Mouse (Mus musculus) telencephalon, adult 2 months (tissue): Measurements from ENCODE around the gene Ext2.

Experiments used
- DNase-seq: peaks from one replicate; pipeline ENCODE4 v3.0.0-alpha.2; 2011; ENCODE audit warnings: low read depth, low spot score

Gene Ext2

DNA sequence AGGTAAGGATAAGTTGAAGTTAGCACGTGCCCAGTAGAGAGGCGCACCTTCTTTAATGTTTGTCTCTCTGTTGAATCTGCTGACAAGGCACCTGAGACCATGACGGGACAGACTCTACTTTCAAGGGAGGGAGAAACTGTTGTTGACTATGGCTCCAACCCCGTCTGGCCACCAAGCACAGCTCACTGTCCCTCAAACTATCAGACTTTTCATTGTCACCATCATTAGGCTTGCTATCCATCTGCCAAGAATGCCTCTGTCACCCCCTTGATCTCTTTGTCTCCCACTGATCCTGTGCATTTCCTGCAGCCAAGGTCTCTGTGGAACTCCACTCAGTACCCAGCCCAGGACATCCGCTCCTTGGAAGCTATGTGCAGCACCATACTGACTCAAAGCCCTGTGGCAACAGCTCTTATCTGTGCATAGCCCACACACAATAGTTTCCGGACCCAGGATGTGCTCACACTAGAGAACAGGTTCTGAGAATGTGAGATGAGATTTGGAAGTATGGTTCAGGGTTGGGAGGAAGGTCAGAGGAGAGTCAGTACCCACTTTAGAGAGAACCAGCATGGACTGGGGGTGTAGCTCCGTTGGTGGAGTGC lies 139.7 kb downstream of the Ext2 start:
- DNase-seq: no peak

- DNase-seq: no peak
These were observed 141.0 kb downstream of the Ext2 start for GRCm38 (mm10) chr2:93681321-93681720.

GRCm38 (mm10) chr2:93677231-93677630 lies 145.1 kb downstream of the Ext2 start:
- DNase-seq: no peak

DNA sequence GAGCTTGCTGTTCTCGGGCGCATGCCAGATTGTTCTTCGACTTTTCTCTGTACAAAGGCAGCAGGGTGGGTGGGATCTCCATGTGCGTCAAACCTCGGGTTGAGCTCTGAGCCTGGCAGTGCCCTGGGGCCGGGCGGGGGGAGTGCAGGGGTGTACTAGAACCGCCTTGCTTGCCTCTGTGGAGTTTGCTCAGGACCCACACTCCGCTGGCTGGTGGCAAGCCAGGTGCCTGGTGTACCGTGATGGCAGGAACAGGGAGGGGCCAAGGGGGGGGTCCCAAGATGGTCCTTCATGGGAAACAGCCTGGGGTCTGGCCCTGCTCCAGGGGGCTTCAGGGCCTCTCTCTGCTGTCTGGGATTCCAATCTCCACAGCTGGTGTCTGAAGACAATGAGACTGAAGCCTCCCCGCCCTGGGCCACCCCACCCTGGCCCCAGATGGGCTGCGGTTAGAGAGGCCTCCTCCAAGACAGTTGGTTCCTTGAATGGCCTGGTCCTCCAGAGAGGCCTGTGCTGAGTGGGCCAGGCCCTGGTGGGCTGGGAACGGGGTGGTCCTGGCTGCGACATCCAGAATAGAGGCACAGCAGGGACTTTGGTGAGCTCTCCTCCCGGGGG lies 150.7 kb downstream of the Ext2 start:
- no peak for DNase-seq

GRCm38 (mm10) chr2:93666146-93666858 lies 156.1 kb downstream of the Ext2 start:
- no peak for DNase-seq

GRCm38 (mm10) chr2:93665472-93665871 lies 156.9 kb downstream of the Ext2 start:
- DNase-seq: no peak

DNA sequence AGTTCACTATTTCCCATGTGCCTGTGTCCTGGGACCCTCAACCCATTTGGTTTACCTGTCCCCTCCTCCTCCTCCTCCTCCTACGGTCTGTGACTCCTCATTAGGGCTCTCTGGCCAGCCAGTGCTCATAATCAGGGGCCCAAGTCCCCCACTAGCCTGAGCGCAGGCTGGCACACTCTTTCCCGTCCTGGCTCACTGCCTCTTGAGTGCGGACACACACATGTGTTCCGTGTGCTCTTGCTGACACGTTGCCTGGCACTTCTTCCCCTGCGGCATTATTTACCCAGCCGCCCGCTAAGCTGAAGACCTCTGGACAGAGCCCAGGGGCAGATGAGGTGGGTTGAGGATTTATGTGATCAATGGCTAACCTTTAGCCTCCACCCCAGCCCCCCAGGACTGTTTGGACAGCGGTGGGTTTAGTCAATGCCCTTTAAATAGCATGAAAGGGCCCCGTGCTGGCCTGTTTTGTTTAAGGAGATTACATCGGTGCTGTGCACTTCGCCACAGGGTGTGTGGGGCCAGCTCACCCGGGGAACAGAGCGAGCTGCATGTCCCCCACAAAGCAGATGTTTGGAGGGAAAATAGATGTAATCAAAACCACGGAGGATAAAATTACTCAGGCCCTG lies 160.0 kb downstream of the Ext2 start:
- no peak for DNase-seq

DNA sequence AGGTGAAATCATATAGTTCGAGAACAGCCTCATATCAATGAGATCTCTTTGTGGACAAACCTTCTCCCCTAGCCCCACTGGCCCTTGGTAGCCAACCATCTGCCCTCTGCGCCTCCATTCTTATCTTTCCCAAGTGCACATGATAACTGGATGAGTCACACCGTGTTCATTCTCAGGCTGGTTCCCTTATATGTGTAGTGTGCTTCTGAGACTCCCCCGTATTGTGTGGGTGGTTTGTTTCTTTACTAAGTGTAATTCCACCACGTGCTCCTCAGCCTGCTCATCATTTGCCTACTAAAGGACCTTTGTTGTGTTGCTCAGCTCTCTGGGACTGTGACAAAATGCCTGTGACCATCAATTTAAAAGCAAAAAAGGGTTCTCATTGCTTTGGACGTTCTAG lies 161.3 kb downstream of the Ext2 start:
- no peak for DNase-seq

DNA sequence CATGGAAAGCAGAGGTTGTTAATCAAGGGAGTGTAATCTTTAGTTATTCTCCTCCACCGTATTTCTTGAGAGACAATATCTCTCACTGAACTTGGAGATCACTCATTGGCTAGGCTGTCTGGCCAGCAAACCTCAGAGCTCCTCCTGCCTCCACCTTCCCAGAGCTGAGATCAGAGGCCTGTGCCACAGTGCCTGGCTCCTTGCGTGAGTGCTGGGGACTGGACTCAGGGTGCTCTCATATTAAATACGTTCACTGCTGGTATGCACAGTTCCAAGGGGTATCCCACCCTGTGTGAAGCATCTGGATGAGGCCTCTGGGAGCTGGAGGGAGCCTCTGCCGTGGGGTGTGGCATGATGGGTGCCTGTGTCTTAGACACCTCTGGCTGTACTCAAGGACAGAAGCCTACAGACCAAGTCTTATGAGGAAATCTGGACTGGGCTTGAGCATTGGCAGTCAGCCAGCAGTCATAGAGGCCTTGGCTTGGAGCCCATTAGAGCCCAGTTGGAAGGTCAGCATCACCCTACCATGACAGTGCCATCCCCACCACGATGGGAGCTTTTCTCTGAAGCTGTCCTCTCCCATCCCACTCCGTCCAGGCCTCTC lies 162.6 kb downstream of the Ext2 start:
- DNase-seq: no peak

DNA sequence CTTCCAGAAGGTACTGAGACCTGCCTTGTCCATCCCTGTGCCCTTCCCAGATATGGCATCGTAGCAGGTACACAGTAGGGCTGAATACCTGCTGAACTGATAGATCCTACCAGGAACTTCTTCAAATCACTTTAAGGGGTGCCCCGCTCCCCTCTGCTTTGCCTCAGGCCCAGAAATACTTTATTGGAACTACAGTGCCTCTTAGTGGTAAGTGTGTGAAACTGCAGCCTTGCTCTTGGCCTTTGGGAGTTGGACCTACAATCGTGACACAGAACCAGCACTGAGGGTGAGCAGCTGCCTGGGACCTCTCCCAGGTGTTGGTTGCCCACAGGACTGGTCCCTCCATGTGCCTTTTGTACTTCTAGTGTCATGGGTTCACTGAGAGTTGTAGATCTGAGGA lies 163.4 kb downstream of the Ext2 start:
- no peak for DNase-seq

GRCm38 (mm10) chr2:93654336-93655055 lies 167.9 kb downstream of the Ext2 start:
- no peak for DNase-seq

DNA sequence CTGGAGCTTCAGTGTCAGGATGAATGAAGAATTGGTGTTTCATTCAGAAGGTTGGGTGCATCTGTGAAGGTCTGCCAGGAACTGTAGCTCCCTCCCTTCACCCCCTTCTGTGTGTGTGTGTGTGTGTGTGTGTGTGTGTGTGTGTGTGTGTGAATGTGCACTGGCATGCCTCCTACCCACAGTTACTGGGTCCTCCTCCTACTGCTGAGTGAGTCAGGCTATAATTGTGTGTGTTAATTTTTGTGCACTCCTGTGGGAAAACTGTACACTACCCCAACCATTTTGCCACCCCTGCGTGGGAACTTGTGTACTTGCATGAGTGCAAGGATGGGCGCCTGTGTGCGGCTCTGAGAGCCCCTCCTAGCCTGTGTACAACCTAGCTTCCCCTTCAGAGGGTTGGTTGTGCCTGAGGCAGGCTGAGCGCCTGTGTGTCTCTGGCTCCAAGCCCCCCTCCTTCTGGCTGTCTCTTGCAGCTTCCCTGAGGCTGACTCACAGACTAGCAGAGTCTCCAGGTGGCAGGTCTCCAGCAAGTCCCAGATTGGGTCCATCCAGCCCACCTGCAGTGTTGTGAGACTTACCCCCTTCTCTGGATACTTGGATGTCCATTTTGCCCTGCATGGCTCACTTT lies 173.0 kb downstream of the Ext2 start:
- peak; percentile 15 for DNase-seq

DNA sequence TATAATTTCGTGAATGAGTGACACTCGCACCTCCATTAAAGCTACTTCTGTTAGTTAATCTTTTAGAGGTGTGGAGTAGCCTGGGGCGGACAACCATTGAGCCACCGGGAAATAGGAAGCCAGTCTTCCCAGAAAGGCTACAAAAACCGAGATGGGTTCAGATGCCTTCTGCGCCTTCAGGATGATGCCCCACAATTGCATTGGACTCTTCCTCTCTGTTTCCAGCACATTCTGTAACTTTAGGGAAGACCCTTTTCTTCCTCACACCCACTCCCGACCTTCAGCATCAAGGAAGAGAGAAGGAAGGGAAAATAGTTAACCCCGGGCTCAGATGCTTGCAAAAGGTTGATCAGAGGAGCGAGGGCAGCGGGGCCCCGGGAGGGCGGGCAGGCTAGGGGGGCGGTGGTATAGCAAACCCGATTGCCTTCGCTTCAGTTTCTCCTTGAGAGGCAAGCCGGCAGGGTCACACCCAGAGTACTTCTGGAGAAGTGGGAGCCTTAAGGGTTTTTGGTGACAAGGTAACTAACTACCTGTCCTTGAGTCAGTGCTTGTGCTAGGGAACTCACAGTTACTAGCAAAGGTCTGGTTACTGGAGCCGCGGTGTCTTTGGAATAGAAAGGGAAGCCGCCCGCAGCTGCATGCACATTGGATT lies 174.3 kb downstream of the Ext2 start:
- DNase-seq: no peak

DNA sequence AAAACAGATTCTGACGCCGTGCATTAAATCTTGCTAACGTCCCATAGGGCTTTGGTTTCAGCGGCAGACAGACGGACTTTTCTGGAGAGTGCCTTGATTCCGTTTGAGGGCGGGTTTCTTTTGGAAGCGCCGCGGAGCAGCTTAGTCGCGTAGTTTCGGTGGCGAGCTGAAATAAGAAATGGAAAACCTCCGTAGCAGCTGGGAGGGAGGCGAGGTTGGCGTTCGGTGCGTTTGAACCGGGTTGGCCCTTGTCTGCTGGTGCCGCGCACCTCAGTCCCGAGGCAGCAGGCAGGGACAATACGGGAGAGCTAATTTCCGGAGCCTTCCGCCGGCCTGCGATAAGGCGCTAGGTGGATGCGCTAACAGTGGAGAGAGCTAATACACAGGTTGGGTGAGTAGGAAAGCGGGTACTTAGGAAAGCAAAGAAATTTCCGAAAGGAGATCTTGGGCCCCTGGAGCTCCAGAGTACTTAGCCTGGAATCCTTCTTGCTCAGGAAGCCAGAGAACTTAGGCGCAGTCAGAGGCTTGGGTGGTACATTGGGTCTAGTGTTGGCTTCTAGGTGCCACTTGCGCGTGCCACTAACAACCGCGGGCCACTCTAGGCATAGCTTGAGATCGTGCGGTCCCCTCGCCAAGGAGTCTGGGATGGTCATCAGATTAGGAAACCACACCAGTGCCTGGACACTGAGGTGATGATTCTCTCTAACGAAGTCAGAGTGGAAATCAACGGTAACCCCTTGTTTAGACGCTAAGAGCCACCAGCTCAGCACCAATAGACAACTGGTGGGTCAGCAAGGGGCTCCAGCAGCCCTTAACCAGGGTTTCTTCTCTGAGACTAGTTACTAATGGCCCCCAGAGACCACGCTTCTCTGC lies 175.1 kb downstream of the Ext2 start:
- DNase-seq: no peak

DNA sequence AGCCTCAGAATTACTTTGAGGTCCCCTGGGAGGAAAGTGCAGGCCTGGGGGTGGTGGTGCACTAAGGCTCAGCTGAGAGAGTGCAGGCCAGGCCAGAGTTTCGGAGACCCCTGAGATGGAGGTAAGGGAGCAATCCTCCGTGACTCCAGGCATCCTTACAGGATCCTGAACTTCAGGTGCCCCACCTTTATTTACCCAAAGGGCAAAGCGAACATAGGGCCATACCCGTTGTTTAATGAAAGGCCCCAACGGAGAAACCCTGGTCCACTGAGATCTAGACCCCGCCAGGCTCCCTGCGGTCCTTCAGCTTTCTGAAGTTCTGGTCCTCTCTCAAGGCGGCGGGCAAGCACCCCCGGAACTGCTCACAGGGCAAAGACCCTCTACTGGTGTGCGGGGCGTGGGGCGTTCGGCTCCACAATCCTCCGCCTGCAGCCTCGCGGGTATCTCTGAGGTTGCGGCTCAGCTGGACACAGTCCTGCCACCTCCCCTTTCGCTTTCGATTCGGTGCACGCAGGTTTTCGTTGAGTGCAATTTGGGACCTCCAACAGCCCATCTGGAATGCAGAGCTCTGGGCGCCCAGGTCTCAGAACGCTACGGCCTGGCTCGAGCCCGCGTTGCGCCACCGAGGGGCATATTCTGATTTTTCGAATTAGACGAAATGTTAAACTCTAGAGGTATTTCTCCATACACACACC lies 176.6 kb downstream of the Ext2 start:
- no peak for DNase-seq

GRCm38 (mm10) chr2:93645197-93645596 lies 177.2 kb downstream of the Ext2 start:
- DNase-seq: no peak

- no peak for DNase-seq
These were observed 177.6 kb downstream of the Ext2 start for GRCm38 (mm10) chr2:93644731-93645130.

GRCm38 (mm10) chr2:93644234-93644633 lies 178.1 kb downstream of the Ext2 start:
- no peak for DNase-seq

DNA sequence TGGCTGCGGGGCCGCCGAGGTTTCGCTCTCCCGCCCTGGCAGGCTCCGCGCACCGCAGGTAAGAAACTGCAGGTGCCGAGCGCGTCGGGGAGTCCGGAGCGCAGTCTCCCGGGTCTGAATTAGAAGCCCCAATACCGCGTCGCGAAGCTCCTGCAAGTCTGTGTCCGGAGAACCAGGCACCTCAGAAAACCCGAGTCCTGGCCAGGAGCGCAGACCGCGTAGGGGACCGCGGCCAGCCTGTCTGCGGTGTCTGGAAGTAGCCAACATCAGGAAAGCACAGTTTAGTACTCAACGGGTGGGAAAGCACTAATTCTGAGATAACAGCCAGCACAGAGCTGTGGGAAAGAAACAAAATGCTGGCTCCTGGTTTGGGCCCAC lies 179.0 kb downstream of the Ext2 start:
- DNase-seq: no peak
